Mouse (Mus musculus) right cerebral cortex, postnatal 10 days (tissue): ENCODE measurements around the gene Gucy2g.
"Not testable (repeated sequence)": the region's sequence is repeated elsewhere in the genome, so short reads cannot be mapped to it uniquely, and the experiment has no call there.

ENCODE experiments used
- DNase-seq, 2 experiments: peaks; one replicate each; pipeline ENCODE4 v3.0.0; 2021; ENCODE audit warnings: low spot score in 2 of 2

The Gucy2g gene

GRCm38 (mm10) chr19:55165183-55165865 is 75.7 kb downstream of the Gucy2g start:
- no peak for DNase-seq

DNA sequence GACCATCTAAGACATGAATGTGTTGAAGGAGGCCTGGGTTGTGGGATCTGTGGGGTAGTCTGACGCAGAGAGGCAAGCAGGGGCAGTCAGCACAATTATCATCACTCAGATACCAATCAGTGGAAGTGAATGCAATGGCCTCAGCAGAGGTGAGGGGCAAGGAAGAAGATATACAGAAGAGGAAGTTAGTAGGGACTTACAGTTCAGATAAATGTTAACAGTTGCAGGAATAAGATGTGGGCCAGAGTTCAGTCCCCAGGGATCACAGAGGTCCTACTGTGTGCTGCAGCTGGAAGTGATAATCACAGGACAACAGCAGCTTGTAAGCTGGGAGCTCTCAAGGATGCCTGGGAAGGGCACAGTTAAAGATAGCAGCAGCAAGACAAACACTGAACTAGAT is 76.9 kb downstream of the Gucy2g start:
- DNase-seq = no peak

DNA sequence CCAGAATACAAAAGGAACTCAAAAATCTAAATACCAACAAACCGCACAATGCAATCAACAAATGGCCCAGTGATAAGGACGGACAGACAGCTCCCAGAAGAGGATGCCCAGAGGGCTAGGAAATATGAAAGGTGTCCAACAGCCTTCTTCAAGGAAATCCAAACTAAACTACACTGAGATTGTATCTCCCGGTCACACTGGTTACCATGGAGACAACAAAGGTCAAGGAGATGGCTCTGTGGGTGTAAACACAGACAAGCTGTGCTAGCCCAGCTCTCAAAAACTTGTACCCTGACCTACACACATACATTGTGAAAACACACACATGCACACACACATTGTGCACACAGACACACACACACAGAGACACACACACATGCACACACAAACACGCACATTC is 78.8 kb downstream of the Gucy2g start:
- no peak for DNase-seq

- DNase-seq = no peak
These were observed 81.2 kb downstream of the Gucy2g start for GRCm38 (mm10) chr19:55159826-55160225.

DNA sequence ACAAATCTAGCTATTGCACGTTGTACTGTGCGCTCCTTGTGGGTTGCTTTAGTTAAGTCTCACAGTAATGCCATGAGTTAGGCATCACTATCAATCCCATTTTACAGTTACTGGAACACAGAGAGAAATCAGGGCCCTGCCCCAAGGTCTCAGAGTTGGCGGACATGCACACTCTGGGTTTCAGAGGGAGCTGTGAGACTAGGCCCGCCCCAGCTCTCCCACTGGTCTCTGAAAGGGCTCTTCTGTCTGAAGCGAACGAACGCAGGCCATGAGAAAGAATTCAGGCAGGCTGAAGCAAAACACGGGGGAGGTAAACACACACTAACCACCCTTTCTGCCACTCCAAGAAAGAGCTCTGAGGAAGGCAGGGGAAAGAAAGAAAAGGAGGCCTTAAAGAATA is 82.4 kb downstream of the Gucy2g start:
- DNase-seq = peak; percentile 39 to 47

GRCm38 (mm10) chr19:55157029-55157428 is 84.0 kb downstream of the Gucy2g start:
- DNase-seq = no peak

DNA sequence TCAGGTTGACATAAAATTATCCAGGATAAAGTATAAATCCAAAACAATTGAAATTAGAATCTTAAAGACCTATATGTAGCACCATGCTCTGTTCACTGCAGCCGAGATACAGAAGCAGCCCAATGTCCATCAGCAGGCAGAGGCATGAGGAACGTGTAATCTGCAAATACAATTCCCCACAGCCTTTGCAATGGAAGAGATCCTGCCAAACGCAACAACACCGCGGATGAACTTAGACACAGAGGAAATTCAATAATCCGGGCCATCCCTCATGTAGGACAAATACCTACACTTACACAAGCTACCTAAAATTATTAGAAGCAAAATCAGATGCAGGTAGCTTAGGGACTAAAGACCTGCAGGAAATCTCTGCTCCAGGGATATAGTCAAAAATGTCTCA is 88.1 kb downstream of the Gucy2g start:
- no peak for DNase-seq

DNA sequence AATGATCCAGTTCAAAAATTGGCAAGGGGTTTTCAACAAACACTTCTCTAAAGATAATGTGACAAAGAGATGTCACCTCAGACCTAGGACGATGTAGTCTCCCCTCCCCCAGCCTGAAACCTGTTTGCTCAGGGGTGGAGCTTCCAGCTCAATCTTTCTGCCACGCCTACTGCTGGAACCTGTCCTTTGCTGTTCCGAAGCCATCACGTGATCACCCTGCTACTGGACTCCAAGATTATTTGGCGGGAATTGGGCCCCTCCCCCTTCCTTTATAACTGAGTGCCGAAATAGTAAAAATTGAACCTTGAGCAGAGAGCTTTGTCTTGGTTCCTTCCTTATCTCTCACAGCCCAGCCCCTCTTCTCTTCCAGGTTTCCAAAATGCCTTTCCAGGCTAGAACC is 88.8 kb downstream of the Gucy2g start:
- not testable (repeated sequence) for DNase-seq

- DNase-seq = no peak
These were observed 91.4 kb downstream of the Gucy2g start for GRCm38 (mm10) chr19:55149646-55150045.

DNA sequence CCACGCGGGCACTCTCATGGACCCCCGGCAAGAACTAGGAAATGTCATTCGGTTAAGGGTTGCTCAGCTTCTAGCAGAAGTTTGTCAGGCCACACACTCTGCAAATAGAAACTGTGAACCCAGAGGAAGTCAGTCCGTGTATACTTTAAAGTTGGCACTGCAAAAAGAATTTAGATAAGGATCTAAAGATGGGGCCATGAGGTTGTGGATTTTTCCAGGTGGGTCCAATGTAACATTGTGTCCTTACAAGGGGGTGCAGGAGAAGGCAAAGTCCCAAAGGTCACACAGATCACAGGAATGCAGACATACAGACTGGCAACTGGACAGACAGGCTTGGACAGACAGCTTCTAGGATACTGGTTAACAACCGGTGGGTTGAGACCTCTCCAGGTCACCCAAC is 92.9 kb downstream of the Gucy2g start:
- no peak for DNase-seq
